Mouse (Mus musculus) lung, postnatal 14 days (tissue): ENCODE measurements at regions not wholly inside any gene's neighbourhood (a gene's known extent, or its start where the extent isn't known, plus 50 kb on each side); places are given as distances from the start of the nearest gene placed in this dataset.

ENCODE experiments used
- DNase-seq: peaks from one replicate; pipeline ENCODE4 v3.0.0; 2021

DNA sequence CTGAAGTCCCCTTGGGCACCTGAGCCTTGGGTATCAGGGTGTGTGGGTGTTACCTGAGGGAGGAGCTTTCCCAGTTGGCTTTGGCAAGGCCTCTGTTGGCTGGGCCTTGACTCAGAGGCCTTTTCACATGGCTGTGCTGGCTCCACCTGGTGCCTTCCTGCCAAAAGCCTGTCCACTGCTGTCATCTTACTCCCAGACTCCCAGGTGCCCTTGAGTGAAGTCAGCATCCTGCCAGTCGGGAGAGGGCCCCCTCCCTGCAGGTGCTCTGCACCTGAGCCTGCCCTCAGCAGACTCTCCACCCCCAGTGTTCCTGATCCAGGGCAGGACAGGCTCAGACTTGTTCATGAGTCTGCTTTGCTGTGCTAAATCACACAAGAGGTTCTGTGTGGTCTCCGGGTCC is 99.2 kb upstream of the Lgalsl start:
- no peak for DNase-seq

DNA sequence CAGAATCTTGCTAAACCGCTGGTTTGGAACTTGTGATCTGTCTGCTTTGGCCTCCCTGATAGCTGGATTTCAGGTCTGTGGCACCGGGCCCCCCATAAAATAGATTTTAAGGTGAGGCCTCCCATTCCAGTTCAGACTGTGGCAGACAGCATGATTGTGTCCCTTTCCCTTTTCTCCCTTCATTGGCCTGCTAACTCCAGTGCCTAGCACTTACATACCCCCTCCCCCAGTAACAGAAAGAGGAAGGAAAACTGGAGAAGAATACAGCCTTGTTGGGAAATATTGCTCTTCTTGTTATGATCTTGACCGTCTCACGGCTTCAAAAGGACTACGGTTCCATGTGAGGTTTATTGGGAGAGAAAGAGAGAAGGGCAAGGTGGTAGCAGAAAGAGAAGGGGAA is 99.7 kb upstream of the Lgalsl start:
- no peak for DNase-seq

GRCm38 (mm10) chr11:20934191-20935062 is 103.6 kb upstream of the Lgalsl start:
- DNase-seq: no peak

DNA sequence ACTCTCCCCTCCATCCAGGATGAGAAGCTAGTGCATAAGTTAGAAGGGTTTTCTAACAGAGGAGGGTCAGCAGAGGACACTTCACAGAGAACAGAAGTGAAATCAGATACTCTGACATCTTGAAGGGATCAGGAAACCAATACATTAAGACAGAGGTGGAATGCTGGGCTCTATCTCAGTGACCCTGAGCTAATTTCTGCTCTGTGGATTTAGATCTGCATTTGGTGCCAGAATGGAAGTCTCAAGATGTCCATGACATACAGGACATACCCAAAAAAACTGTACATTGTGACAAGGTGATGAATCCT is 104.2 kb upstream of the Lgalsl start:
- no peak for DNase-seq

DNA sequence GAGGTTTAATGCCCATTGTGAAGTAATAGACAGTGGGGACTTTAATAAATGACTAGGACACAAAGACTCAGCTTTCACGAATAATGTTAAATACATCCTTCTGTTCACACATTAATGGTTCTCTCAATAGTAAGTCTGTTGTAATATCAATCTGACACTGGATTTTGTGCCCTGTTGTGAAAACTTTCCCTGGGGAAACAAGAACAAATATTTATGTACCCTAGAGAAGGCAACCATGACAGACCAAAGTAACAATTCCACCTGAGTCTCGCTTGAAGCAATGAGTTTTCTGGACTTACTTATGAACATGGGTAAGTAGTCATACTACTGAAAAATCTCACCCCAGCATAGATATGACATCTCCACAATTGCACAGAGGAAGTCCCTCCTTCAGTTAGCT is 105.1 kb upstream of the Lgalsl start:
- no peak for DNase-seq

DNA sequence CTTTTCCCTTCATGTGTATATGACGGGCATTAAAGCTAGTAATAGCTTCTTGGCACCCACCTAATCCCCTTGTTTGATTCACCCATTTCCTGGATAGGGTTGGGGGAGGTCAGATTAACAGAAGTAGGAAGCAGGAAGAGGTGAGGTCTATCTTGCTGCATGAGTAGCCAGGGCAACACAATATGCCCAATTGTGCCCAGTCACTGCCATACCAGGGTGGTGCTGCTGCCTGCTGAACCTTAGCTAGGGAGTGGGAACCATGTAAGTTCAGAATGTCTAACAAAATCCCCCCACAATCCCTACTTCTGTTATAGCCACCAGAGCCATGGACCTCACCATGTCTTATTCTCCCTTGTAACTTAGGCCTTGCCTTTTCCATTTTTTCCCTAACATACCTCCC is 106.1 kb upstream of the Lgalsl start:
- DNase-seq: no peak

DNA sequence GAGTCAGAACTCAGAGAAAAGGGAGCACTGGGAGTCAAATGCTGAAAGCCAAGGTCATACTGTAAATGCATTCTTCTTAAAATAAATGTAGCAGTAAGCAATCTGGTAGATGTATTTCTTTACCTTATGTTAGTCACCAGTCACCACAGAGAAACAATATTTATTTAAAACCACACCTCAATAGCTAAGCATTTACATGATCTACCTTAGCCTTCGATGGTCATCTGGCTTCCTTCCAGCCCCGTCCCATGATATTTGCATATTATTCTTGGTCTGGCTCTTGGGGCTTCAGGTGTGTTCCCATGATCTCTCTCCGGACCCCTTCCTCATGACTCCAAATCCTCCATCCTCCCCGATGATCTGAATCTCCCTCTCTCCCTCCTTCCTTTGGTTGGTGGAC is 107.1 kb upstream of the Lgalsl start:
- DNase-seq: no peak

GRCm38 (mm10) chr11:20939644-20940043 is 108.8 kb upstream of the Lgalsl start:
- DNase-seq: no peak

GRCm38 (mm10) chr11:20941546-20941945 is 110.7 kb upstream of the Lgalsl start:
- DNase-seq: peak; percentile 38

DNA sequence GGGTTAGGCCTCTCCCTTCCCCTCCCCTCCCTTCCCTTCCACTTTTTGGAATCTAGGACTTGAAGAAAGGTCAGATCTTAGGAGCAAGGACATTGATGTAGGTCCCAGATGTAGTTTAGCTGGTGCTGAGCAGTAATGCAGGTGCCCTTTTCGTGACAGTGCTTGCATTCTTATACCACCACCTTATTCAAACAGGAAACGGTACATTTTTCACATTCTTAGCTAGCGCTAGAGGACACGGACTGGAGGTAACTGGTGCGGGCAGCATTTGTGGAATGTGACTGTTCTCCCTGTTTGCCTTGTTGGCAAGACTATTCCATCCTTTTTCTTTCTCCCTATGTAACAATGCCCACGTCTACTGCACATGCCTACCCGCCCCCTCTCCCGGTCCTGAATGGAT is 124.7 kb upstream of the Lgalsl start:
- no peak for DNase-seq

- no peak for DNase-seq
Observed at GRCm38 (mm10) chr11:20957766-20958165, 126.9 kb upstream of the Lgalsl start.

DNA sequence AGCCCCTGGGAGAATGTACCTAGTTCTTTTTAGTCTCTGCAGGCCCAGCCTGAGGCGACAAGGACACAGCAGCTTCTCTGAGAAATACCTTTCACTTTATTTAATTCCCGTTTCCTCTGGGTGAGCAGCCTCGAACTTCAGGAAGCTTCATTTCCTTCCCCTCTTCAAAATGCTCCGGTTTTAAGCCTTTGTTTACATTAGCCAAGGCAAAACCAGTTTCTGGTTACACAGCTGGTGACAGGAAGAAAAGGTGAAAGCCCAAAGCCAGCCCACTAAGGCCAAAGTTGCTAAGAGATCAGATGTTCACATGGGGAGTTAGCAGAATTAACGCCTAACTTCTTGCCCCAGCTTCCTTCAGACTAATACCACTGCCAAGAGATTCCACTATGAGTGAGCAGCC is 127.4 kb upstream of the Lgalsl start:
- DNase-seq: peak; percentile 15

DNA sequence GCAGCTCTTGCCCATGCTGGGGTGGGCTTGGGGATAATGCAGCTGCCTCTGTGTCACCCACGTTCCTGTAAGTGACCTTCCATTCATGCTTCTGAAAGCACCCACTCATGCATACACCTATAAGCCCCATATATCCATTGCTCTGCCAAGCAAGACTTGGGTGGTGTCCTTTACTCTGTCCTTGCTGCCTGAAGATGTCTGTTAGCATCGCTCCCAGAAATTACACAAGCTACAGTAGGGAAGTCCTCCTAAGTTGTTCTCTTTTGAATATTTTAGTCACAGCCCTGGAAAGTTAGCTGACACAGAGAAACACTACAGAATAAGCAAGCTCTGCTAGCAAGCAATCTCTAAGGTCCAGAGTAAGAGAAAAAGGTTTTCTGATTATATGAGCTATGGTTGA is 129.2 kb upstream of the Lgalsl start:
- no peak for DNase-seq

DNA sequence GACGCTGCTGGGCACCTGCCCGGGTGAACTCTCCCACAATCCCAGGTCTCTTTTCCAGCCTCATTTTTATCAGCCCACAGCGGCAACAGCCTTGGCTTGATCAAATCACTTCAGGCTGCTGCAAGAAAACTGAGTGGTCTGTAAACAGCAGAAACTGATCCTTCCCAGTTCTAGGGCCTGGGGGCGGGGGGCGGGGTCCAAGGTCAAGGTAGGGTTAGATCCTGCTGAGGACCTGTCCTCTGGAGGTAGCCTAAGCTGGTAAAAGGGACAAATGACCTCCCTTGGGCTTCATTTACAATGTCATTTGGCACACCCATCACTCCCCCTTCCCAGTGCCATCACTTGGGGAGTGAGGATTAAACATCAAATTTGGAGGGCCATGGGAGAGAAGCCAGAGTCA is 129.9 kb upstream of the Lgalsl start:
- no peak for DNase-seq

GRCm38 (mm10) chr11:20961626-20962025 is 129.5 kb upstream of the Peli1 start:
- no peak for DNase-seq

GRCm38 (mm10) chr11:20965575-20966239 is 125.4 kb upstream of the Peli1 start:
- DNase-seq: no peak

GRCm38 (mm10) chr11:20967321-20967984 is 123.6 kb upstream of the Peli1 start:
- no peak for DNase-seq

DNA sequence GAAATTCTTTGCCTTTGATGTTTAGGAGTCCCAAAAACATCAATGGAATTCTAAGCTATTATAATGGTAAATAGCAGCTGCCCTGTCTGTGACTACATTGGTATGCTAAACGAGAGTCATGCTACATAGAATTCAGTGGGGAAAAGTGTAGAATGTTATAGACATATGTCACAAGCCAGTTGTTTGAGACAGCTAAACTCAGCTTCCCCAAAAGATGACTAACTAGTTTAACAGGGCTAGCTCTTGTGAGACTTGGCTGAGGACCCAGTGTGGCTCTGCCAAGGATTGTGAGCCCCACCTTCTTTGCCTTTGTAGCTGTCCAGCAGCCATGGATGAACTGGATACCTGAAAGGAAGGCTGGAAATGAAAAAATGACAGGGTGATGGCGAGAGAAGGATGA is 122.8 kb upstream of the Peli1 start:
- DNase-seq: no peak

- no peak for DNase-seq
Observed at GRCm38 (mm10) chr11:20973141-20973540, 118.0 kb upstream of the Peli1 start.

- no peak for DNase-seq
Observed at GRCm38 (mm10) chr11:20981588-20981987, 109.5 kb upstream of the Peli1 start.

DNA sequence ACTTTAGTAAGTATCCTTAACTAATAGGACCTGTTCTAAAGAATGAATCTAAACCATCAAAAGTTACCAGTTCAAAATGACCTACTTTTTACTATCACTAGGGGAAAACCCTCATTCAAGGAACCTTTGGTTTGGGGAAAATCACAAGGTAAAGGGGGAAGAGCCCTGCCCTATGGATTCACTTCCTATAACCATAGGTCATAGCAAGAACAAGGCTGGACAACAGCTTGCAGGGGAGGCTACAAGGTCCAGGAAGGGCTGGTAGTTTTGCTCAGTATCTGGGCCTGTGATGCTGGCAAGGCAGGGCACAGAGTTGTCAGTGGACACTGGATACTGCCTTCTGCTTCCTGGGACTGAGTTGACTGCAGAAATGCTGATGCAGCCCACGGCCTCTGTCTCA is 109.1 kb upstream of the Peli1 start:
- DNase-seq: no peak

DNA sequence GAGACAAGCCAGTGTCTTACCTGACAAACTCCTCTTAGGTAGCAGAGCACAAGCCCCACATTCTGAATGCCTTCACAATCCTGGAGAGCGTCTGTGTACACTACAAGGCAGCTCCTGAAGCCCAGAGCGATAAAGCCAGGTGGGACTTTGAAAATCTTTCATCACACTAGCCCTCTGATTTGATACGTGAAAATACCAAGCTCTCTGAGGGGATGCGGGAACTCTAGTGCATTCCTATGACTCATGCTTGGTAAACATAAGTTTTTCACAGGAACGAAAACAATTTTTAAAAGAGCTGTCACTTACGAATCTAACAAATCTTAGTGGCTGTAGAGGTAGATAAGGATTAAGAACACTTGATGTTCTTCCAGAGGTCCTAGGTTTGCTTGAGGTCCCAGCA is 108.6 kb upstream of the Peli1 start:
- no peak for DNase-seq

- no peak for DNase-seq
Observed at GRCm38 (mm10) chr11:20985069-20985759, 105.9 kb upstream of the Peli1 start.

- no peak for DNase-seq
Observed at GRCm38 (mm10) chr11:20985771-20986170, 105.3 kb upstream of the Peli1 start.
